Mouse (Mus musculus): ENCODE measurements around the gene 2310034G01Rik. TPM values are rescaled to one million over a fixed set of nuclear protein-coding genes. Genes with fewer than 3 reads are reported as not detected.
A peak's percentile ranks its signal among the peaks of the same experiment; 100 is the strongest.

The 2310034G01Rik gene
- polyA plus RNA-seq, 1 experiment from 2014 or later: 1.8 TPM

DNA sequence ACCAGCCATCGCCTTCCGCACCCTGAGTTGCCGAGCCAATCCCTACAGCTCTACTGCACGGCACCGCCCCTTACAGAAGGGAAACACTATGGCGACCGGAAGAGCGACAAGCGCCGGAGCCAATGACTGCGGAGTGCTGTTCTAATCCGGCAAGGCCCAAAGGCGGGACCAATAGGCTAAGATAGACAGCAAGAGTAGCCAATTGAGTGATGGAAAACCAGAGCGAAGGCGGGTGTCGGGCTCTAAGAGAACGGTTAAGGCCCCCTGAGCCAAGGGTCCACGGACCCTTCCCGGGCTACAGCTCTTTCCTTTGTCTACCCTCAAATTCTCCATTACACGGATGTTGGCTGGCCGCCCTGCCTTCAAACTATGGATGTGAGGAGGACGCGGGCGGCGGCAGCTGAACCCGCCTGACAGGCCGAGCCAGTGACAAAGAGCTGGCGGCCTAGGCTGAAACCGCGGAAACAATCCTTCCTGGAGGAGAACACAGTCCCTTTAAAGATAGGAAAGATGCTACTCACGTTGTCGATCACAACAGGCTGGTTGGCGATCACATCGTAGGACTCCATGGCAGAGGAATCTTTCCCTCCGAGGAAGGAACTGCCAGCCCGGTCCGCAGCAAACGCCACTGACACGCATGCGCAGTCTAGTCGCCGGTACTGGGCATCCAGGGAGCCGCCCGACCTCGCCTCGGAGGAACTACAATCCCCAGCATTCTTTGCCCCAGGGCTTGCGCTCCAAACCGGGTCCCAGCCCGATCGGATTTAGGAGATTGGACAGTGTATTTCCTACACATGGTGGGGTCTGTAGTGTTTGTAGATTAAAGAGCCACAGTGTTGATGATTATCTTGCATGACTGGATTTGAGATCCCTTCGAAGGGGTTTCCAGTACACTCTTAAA is 45.3 kb upstream of the 2310034G01Rik start, which contains the start of gene Actr1a:
Actr1a (minus strand) TSS at position 640 of the 901 bp plus-strand sequence.
- Histone ChIP-seq H3K9me3 (ENCODE audit: control insufficient read depth, low read length) (no peaks in the 10 kb centered on the region), H3K9ac (ENCODE audit: low read length) (peak within 1 kb of the TSS; percentile 82), H3K27me3 (ENCODE audit: control insufficient read depth, insufficient read depth, low read length) (no peaks in the 10 kb centered on the region), H3K4me3 (ENCODE audit: low read depth, low read length) (peak within 1 kb of the TSS; percentile 83), H3K4me1 (ENCODE audit: control insufficient read depth, insufficient read depth, low read length) (peaks cover 21% of the 10 kb centered on the region), H3K27ac (replicated peaks; ENCODE audit: low read depth, low read length) (no peak within 1 kb of the TSS; the same call in 1 of the 2 replicates), H3K36me3 (ENCODE audit: control insufficient read depth, insufficient read depth, low read length) (no peaks in the 10 kb centered on the region), H3K4me2 (ENCODE audit: low read depth, severe bottlenecking) (peak within 1 kb of the TSS; percentile 60)
- DNase-seq (ENCODE audit: low spot score): peak; percentile 98
- ATAC-seq (ENCODE audit: insufficient number of reproducible peaks, low FRiP score, low TSS enrichment, low read depth): peak; percentile 90
- under 1% methylated on average over 51 of the region's 51 CpGs for WGBS

DNA sequence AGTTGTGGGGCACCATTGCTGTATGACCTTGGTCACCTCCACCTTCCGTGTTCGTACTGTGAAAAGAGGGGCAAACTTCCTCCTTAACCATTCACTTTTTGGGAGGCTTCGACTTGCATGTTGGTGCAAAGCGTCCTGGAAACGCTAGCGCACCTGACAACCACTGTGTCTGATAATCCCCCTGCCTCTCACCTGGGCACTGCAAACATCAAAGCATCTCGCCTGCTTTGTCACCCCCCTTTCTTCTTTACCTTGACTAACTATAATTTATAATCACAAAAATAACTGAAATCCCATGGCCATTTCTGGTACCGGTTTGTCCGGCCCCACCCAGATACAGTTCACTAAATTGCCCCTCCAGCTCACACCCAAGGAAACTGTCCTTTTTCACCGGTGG is 44.6 kb upstream of the 2310034G01Rik start:
- Histone ChIP-seq H3K27ac (replicated peaks; ENCODE audit: low read depth, low read length) (no peak overlapping the region), H3K4me1 (ENCODE audit: control insufficient read depth, insufficient read depth, low read length) (peaks cover 21% of the 10 kb centered on the region), H3K9ac (ENCODE audit: low read length) (no peak overlapping the region), H3K27me3 (ENCODE audit: control insufficient read depth, insufficient read depth, low read length) (no peaks in the 10 kb centered on the region), H3K4me2 (ENCODE audit: low read depth, severe bottlenecking) (peak overlapping the region; percentile 60), H3K4me3 (ENCODE audit: low read depth, low read length) (peak overlapping the region; percentile 83), H3K9me3 (ENCODE audit: control insufficient read depth, low read length) (no peaks in the 10 kb centered on the region), H3K36me3 (ENCODE audit: control insufficient read depth, insufficient read depth, low read length) (no peaks in the 10 kb centered on the region)
- DNase-seq (ENCODE audit: low spot score) (no peak), ATAC-seq (ENCODE audit: insufficient number of reproducible peaks, low FRiP score, low TSS enrichment, low read depth) (no peak)
- 9% methylated on average over 10 of the region's 10 CpGs for WGBS

DNA sequence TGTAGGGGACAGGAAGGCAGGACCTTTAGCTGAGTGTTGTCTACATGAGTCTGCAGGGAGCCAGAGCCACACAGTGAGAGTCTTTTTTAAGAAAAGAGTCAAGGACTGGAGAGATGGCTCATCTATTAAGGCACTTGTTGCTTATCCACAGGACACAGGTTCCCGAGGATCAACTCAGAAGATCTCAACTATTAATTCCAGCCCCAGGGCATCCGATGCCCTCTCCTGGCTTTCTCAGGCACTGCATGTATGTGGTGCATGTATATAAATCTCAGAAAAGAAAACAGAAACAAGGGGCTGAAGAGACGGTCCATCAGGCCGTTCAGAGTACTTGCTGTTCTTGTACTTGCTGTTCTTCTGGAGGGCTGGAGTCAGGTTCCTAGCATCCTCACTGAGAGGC is 41.9 kb upstream of the 2310034G01Rik start:
- ATAC-seq (ENCODE audit: insufficient number of reproducible peaks, low FRiP score, low TSS enrichment, low read depth): no peak
- no peaks in the 10 kb centered on the region for H3K27me3 ChIP-seq (ENCODE audit: control insufficient read depth, insufficient read depth, low read length)
- WGBS: 35% methylated on average over 4 of the region's 4 CpGs
- H3K36me3 ChIP-seq (ENCODE audit: control insufficient read depth, insufficient read depth, low read length): no peaks in the 10 kb centered on the region
- H3K27ac ChIP-seq (replicated peaks; ENCODE audit: low read depth, low read length): no peak overlapping the region
- H3K4me1 ChIP-seq (ENCODE audit: control insufficient read depth, insufficient read depth, low read length): peaks cover 5% of the 10 kb centered on the region
- H3K4me2 ChIP-seq (ENCODE audit: low read depth, severe bottlenecking): no peak overlapping the region
- H3K9me3 ChIP-seq (ENCODE audit: control insufficient read depth, low read length): no peaks in the 10 kb centered on the region
- H3K9ac ChIP-seq (ENCODE audit: low read length): no peak overlapping the region
- peak; percentile 62 for DNase-seq (ENCODE audit: low spot score)
- H3K4me3 ChIP-seq (ENCODE audit: low read depth, low read length): no peak overlapping the region

DNA sequence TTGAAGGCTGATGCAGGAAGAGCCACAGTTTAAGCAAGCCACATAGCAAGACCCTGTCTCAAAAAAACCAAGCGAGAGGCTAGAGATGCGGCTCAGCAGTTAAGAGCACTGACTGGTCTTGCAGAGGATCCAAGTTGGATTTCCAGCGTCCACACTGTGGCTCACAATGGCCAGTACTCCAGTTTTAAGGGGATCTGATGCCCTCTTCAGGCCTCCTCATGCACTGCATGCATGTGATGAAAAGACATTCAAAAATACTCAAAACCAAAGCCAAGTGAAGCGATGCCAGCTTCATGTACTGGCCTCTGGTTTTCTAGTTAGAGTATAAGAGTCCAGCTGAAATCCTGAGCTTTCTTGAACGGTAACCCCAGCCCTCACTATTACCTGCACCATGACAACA is 39.8 kb upstream of the 2310034G01Rik start:
- Histone ChIP-seq H3K9me3 (ENCODE audit: control insufficient read depth, low read length) (no peaks in the 10 kb centered on the region), H3K4me2 (ENCODE audit: low read depth, severe bottlenecking) (no peak overlapping the region), H3K27ac (replicated peaks; ENCODE audit: low read depth, low read length) (no peak overlapping the region), H3K9ac (ENCODE audit: low read length) (no peak overlapping the region), H3K36me3 (ENCODE audit: control insufficient read depth, insufficient read depth, low read length) (peaks cover 3% of the 10 kb centered on the region; the same call in 1 of the 2 replicates), H3K27me3 (ENCODE audit: control insufficient read depth, insufficient read depth, low read length) (no peaks in the 10 kb centered on the region), H3K4me3 (ENCODE audit: low read depth, low read length) (no peak overlapping the region), H3K4me1 (ENCODE audit: control insufficient read depth, insufficient read depth, low read length) (peaks cover 5% of the 10 kb centered on the region)
- DNase-seq (ENCODE audit: low spot score): peak; percentile 29
- 88% methylated on average over 5 of the region's 5 CpGs for WGBS
- no peak for ATAC-seq (ENCODE audit: insufficient number of reproducible peaks, low FRiP score, low TSS enrichment, low read depth)

DNA sequence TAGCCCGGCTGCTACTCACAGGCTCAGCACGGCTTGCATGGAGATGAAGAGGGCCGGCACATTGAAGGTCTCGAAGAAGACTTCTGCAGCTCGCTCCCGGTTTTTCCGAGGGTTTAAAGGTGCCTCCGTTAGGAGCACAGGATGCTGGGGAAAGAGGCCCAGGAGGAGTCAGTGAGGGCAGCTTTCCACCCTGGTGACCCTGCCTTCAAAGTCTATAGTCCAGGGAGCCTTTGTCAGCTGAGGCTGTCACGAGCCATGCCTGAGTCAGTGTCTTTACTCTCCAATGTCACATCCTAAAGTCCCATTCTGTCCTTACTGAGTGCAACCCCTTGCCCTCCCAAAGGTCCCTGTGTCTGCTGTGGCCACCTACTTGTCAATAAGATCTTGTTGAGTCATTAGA is 32.2 kb upstream of the 2310034G01Rik start:
- no peak for ATAC-seq (ENCODE audit: insufficient number of reproducible peaks, low FRiP score, low TSS enrichment, low read depth)
- Histone ChIP-seq H3K36me3 (ENCODE audit: control insufficient read depth, insufficient read depth, low read length) (peaks cover 46% of the 10 kb centered on the region), H3K27ac (replicated peaks; ENCODE audit: low read depth, low read length) (no peak overlapping the region), H3K9ac (ENCODE audit: low read length) (no peak overlapping the region), H3K4me1 (ENCODE audit: control insufficient read depth, insufficient read depth, low read length) (no peaks in the 10 kb centered on the region), H3K4me2 (ENCODE audit: low read depth, severe bottlenecking) (no peak overlapping the region), H3K4me3 (ENCODE audit: low read depth, low read length) (no peak overlapping the region), H3K27me3 (ENCODE audit: control insufficient read depth, insufficient read depth, low read length) (no peaks in the 10 kb centered on the region), H3K9me3 (ENCODE audit: control insufficient read depth, low read length) (no peaks in the 10 kb centered on the region)
- 86% methylated on average over 9 of the region's 9 CpGs for WGBS
- DNase-seq (ENCODE audit: low spot score): no peak

DNA sequence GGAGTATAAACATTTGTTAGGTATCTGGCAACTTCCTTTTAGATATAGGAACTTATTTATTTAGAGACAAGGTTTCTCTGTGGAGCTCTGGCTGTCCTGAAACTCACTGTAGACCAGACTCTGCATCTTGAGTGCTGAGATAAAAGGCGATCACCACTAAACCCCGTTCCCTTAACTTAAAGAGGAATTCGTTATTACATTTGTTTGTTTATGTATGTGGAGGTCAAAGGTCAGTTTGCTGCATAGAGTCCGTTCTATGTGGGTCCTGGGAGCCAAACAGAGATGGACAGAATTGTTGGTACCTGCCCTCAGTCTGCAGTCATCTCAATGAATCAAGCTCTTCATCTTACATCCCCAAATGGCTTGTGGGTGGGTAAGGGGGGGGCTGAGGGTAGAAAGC is 25.8 kb upstream of the 2310034G01Rik start:
- WGBS: 50% methylated on average over 4 of the region's 4 CpGs
- Histone ChIP-seq H3K36me3 (ENCODE audit: control insufficient read depth, insufficient read depth, low read length) (peaks cover 26% of the 10 kb centered on the region), H3K4me2 (ENCODE audit: low read depth, severe bottlenecking) (no peak overlapping the region), H3K27ac (replicated peaks; ENCODE audit: low read depth, low read length) (no peak overlapping the region), H3K4me3 (ENCODE audit: low read depth, low read length) (no peak overlapping the region), H3K9ac (ENCODE audit: low read length) (no peak overlapping the region), H3K9me3 (ENCODE audit: control insufficient read depth, low read length) (no peaks in the 10 kb centered on the region), H3K27me3 (ENCODE audit: control insufficient read depth, insufficient read depth, low read length) (no peaks in the 10 kb centered on the region), H3K4me1 (ENCODE audit: control insufficient read depth, insufficient read depth, low read length) (no peaks in the 10 kb centered on the region)
- DNase-seq (ENCODE audit: low spot score) (no peak), ATAC-seq (ENCODE audit: insufficient number of reproducible peaks, low FRiP score, low TSS enrichment, low read depth) (no peak)

DNA sequence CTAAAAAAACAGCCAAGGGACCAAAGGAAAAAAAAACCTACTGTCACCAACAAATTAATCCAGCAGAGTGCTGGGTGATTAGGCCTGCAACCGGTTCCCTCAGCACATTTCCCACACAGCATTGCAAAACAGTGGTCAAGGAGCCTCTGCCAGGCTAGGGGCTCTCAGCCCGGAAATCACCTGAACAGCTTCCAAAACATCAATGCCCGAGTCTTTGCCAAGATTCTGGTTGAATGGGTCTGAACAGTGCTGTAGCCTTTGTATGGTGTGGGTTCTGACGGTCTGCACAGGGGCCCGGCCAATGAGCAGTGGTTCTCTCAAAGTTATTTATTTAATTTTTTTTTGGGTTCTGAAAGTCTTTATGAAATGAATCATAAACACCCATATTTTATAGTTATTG is 25.4 kb upstream of the 2310034G01Rik start:
- H3K27me3 ChIP-seq (ENCODE audit: control insufficient read depth, insufficient read depth, low read length): no peaks in the 10 kb centered on the region
- H3K36me3 ChIP-seq (ENCODE audit: control insufficient read depth, insufficient read depth, low read length): peaks cover 23% of the 10 kb centered on the region
- no peak overlapping the region for H3K27ac ChIP-seq (replicated peaks; ENCODE audit: low read depth, low read length)
- DNase-seq (ENCODE audit: low spot score): no peak
- H3K4me2 ChIP-seq (ENCODE audit: low read depth, severe bottlenecking): no peak overlapping the region
- no peak for ATAC-seq (ENCODE audit: insufficient number of reproducible peaks, low FRiP score, low TSS enrichment, low read depth)
- H3K9me3 ChIP-seq (ENCODE audit: control insufficient read depth, low read length): no peaks in the 10 kb centered on the region
- no peaks in the 10 kb centered on the region for H3K4me1 ChIP-seq (ENCODE audit: control insufficient read depth, insufficient read depth, low read length)
- no peak overlapping the region for H3K9ac ChIP-seq (ENCODE audit: low read length)
- H3K4me3 ChIP-seq (ENCODE audit: low read depth, low read length): no peak overlapping the region
- 73% methylated on average over 5 of the region's 5 CpGs for WGBS

DNA sequence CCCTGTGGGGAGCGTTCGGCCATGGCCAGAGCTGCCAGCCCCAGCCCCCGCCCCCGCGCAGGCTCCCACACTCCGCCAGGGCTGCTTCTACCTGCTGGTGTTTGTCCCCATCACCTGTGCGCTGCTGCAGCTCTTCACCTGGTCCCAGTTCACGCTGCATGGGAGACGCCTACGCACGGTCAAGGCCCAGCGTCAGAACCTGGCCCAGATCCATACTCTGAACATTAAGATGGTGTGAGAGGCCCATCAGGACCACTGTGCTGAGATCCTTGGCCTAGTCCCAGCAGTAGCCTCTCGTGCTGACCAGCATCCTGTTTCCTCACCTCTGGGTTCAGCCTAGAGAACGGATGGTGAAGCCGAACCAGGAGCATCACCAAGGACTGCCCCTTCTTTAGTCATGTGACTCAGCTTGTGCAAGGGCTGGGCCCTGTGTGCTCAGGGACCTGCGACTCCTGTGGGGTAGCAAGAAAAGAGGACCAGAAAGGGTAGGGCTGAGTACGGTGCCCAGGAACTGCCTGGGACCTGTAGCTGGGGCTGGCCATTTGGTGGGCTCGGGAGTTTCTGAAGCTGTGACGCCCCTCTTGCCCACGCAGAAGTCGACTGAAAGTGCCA is 24.5 kb upstream of the 2310034G01Rik start:
- peaks cover 16% of the 10 kb centered on the region for H3K36me3 ChIP-seq (ENCODE audit: control insufficient read depth, insufficient read depth, low read length)
- no peak overlapping the region for H3K27ac ChIP-seq (replicated peaks; ENCODE audit: low read depth, low read length)
- ATAC-seq (ENCODE audit: insufficient number of reproducible peaks, low FRiP score, low TSS enrichment, low read depth) (no peak), DNase-seq (ENCODE audit: low spot score) (no peak)
- H3K4me1 ChIP-seq (ENCODE audit: control insufficient read depth, insufficient read depth, low read length): no peaks in the 10 kb centered on the region
- no peak overlapping the region for H3K4me3 ChIP-seq (ENCODE audit: low read depth, low read length)
- H3K9me3 ChIP-seq (ENCODE audit: control insufficient read depth, low read length): no peaks in the 10 kb centered on the region
- 58% methylated on average over 21 of the region's 21 CpGs for WGBS
- H3K27me3 ChIP-seq (ENCODE audit: control insufficient read depth, insufficient read depth, low read length): no peaks in the 10 kb centered on the region
- H3K4me2 ChIP-seq (ENCODE audit: low read depth, severe bottlenecking): no peak overlapping the region
- H3K9ac ChIP-seq (ENCODE audit: low read length): no peak overlapping the region; the same call in 1 of the 2 replicates
